Mouse (Mus musculus) liver, embryonic 16.5 days (tissue): ENCODE measurements around the gene Ank3. TPM values are rescaled to one million over a fixed set of nuclear protein-coding genes. Genes with fewer than 3 reads are reported as not detected.

ENCODE experiments used
- ATAC-seq: fragments of 200-750 bp; cut with Nextera tagmentation; 2 replicates; pipeline ENCODE4 v1.8.0; 2017; ENCODE audit warnings: low read depth, mild to moderate bottlenecking, moderate number of reproducible peaks, moderate library complexity
- H3K27ac ChIP-seq: fragments of 300-500 bp; sonication (generic); 2 replicates; pipeline ENCODE4 v1.5.1; 2014; ENCODE audit warnings: mild to moderate bottlenecking, low read length
- H3K27me3 ChIP-seq: fragments of 300-500 bp; sonication (generic); 2 replicates; pipeline ENCODE4 v1.6.1; 2014; ENCODE audit warnings: low read depth, low read length, mixed read lengths; ENCODE audit not compliant: control insufficient read depth, insufficient read depth
- H3K36me3 ChIP-seq: fragments of 300-500 bp; sonication (generic); 2 replicates; pipeline ENCODE4 v1.6.1; 2014; ENCODE audit warnings: mild to moderate bottlenecking; ENCODE audit not compliant: control insufficient read depth, insufficient read depth
- H3K4me1 ChIP-seq: fragments of 300-500 bp; sonication (generic); 2 replicates; pipeline ENCODE4 v1.6.1; 2014; ENCODE audit warnings: low read depth, low read length, mixed read lengths; ENCODE audit not compliant: control insufficient read depth
- H3K4me2 ChIP-seq: fragments of 300-500 bp; sonication (generic); 2 replicates; pipeline ENCODE4 v1.6.1; 2014; ENCODE audit warnings: low read depth, low read length, mixed read lengths
- H3K4me3 ChIP-seq: fragments of 300-500 bp; sonication (generic); 2 replicates; pipeline ENCODE4 v1.5.1; 2014; ENCODE audit warnings: low read depth, mild to moderate bottlenecking, low read length
- H3K9ac ChIP-seq: fragments of 300-500 bp; sonication (generic); 2 replicates; pipeline ENCODE4 v1.6.1; 2014; ENCODE audit warnings: low read depth, low read length
- H3K9me3 ChIP-seq: fragments of 300-500 bp; sonication (generic); replicated peaks from 2 replicates; pipeline ENCODE4 v1.6.1; 2016; ENCODE audit warnings: low read length; ENCODE audit not compliant: control insufficient read depth
- WGBS: fragments of 180-500 bp; shearing (Covaris S2); extraction: QIAGEN DNeasy Blood & Tissue Kit; methylation state at CpG from one replicate; pipeline ENCODE4 v1.1.7; 2014; ENCODE audit not compliant: insufficient replicate concordance; 5-methylcytosine and 5-hydroxymethylcytosine counted together
- polyA plus RNA-seq: library from polyadenylated mRNA; unstranded; fragments of >200 nt; fragmentation: Nextera tagmentation; extraction: Ambion mirVana; gene quantifications from 2 replicates; pipeline ENCODE4 v1.2.1, GENCODE M21; 2015

Gene Ank3
- polyA plus RNA-seq, 1 experiment from 2014 or later = 14.0 TPM

- no peak for ATAC-seq
- Histone ChIP-seq H3K4me1 (no peaks in the 10 kb centered on the region), H3K9me3 (no peaks in the 10 kb centered on the region), H3K27me3 (no peaks in the 10 kb centered on the region), H3K4me3 (no peak overlapping the region), H3K4me2 (no peak overlapping the region), H3K27ac (no peak overlapping the region), H3K36me3 (no peaks in the 10 kb centered on the region), H3K9ac (no peak overlapping the region)
- WGBS = 70% methylated on average over 4 of the region's 4 CpGs
Measured at GRCm38 (mm10) chr10:69667482-69667881, 268.9 kb downstream of the Ank3 start.

GRCm38 (mm10) chr10:69670496-69670895, 271.9 kb downstream of the Ank3 start:
- no peaks in the 10 kb centered on the region for H3K27me3 ChIP-seq
- 13% methylated on average over 1 of the region's 1 CpGs for WGBS
- no peak overlapping the region for H3K9ac ChIP-seq
- H3K9me3 ChIP-seq = no peaks in the 10 kb centered on the region
- no peak overlapping the region for H3K4me2 ChIP-seq
- no peak overlapping the region for H3K27ac ChIP-seq
- no peak overlapping the region for H3K4me3 ChIP-seq
- ATAC-seq = no peak
- H3K36me3 ChIP-seq = no peaks in the 10 kb centered on the region
- H3K4me1 ChIP-seq = no peaks in the 10 kb centered on the region

- no peak overlapping the region for H3K4me3 ChIP-seq
- no peaks in the 10 kb centered on the region for H3K9me3 ChIP-seq
- WGBS = 26% methylated on average over 2 of the region's 2 CpGs
- H3K4me1 ChIP-seq = no peaks in the 10 kb centered on the region
- H3K36me3 ChIP-seq = no peaks in the 10 kb centered on the region
- H3K4me2 ChIP-seq = no peak overlapping the region
- no peak for ATAC-seq
- no peak overlapping the region for H3K9ac ChIP-seq
- H3K27ac ChIP-seq = no peak overlapping the region
- H3K27me3 ChIP-seq = no peaks in the 10 kb centered on the region
Measured at GRCm38 (mm10) chr10:69670959-69671358, 272.4 kb downstream of the Ank3 start.

- H3K4me1 ChIP-seq = no peaks in the 10 kb centered on the region
- no peaks in the 10 kb centered on the region for H3K36me3 ChIP-seq
- H3K27me3 ChIP-seq = no peaks in the 10 kb centered on the region
- no peak overlapping the region for H3K4me2 ChIP-seq
- no peak for ATAC-seq
- H3K9ac ChIP-seq = no peak overlapping the region
- no peak overlapping the region for H3K27ac ChIP-seq
- 56% methylated on average over 3 of the region's 3 CpGs for WGBS
- no peaks in the 10 kb centered on the region for H3K9me3 ChIP-seq
- no peak overlapping the region for H3K4me3 ChIP-seq
Measured at GRCm38 (mm10) chr10:69671505-69671904, 272.9 kb downstream of the Ank3 start.

GRCm38 (mm10) chr10:69672545-69672944, 274.0 kb downstream of the Ank3 start:
- ATAC-seq = 0 out of 2 replicates have a peak, but pooled peaks have one; percentile 16
- Histone ChIP-seq H3K4me3 (no peak overlapping the region), H3K4me2 (no peak overlapping the region), H3K36me3 (no peaks in the 10 kb centered on the region), H3K9ac (no peak overlapping the region), H3K27me3 (no peaks in the 10 kb centered on the region), H3K9me3 (no peaks in the 10 kb centered on the region), H3K27ac (no peak overlapping the region), H3K4me1 (no peaks in the 10 kb centered on the region)

GRCm38 (mm10) chr10:69678230-69678629, 279.7 kb downstream of the Ank3 start:
- Histone ChIP-seq H3K36me3 (no peaks in the 10 kb centered on the region), H3K9me3 (no peaks in the 10 kb centered on the region; the same call in 1 of the 2 replicates), H3K4me3 (no peak overlapping the region), H3K4me2 (no peak overlapping the region), H3K27ac (no peak overlapping the region), H3K27me3 (no peaks in the 10 kb centered on the region), H3K4me1 (no peaks in the 10 kb centered on the region), H3K9ac (no peak overlapping the region)
- WGBS = 74% methylated on average over 15 of the region's 15 CpGs
- no peak for ATAC-seq

- Histone ChIP-seq H3K4me3 (no peak overlapping the region), H3K36me3 (no peaks in the 10 kb centered on the region), H3K27ac (no peak overlapping the region), H3K9me3 (no peaks in the 10 kb centered on the region; the same call in 1 of the 2 replicates), H3K9ac (no peak overlapping the region), H3K27me3 (no peaks in the 10 kb centered on the region), H3K4me2 (no peak overlapping the region), H3K4me1 (no peaks in the 10 kb centered on the region)
- 49% methylated on average over 1 of the region's 1 CpGs for WGBS
- ATAC-seq = no peak
Measured at GRCm38 (mm10) chr10:69686336-69686735, 287.8 kb downstream of the Ank3 start.

- no peaks in the 10 kb centered on the region for H3K9me3 ChIP-seq
- no peak overlapping the region for H3K9ac ChIP-seq
- H3K36me3 ChIP-seq = no peaks in the 10 kb centered on the region
- H3K27me3 ChIP-seq = no peaks in the 10 kb centered on the region
- no peak overlapping the region for H3K4me2 ChIP-seq
- no peak overlapping the region for H3K27ac ChIP-seq
- ATAC-seq = no peak
- H3K4me3 ChIP-seq = no peak overlapping the region
- no peaks in the 10 kb centered on the region for H3K4me1 ChIP-seq
- 66% methylated on average over 12 of the region's 12 CpGs for WGBS
Measured at GRCm38 (mm10) chr10:69689096-69689495, 290.5 kb downstream of the Ank3 start.

GRCm38 (mm10) chr10:69690131-69690960, 291.8 kb downstream of the Ank3 start:
- Histone ChIP-seq H3K36me3 (no peaks in the 10 kb centered on the region), H3K27ac (no peak overlapping the region), H3K9ac (no peak overlapping the region), H3K4me2 (no peak overlapping the region), H3K9me3 (no peaks in the 10 kb centered on the region; the same call in 1 of the 2 replicates), H3K4me3 (no peak overlapping the region), H3K4me1 (no peaks in the 10 kb centered on the region), H3K27me3 (no peaks in the 10 kb centered on the region)
- no peak for ATAC-seq
- WGBS = 20% methylated on average over 12 of the region's 12 CpGs
